Mouse (Mus musculus) C2C12 (cell line): Measurements from ENCODE around the gene Myt1.

ENCODE experiments used
- CEBPB ChIP-seq: IDR thresholded peaks from one replicate; pipeline ENCODE4 v1.6.1; 2011; ENCODE audit warnings: low read depth, mild to moderate bottlenecking, control low read depth, moderate library complexity
- CTCF ChIP-seq: IDR thresholded peaks from one replicate; pipeline ENCODE4 v1.5.1; 2011; ENCODE audit not compliant: control insufficient read depth, insufficient read depth, insufficient read length
- MAX ChIP-seq: IDR thresholded peaks from one replicate; pipeline ENCODE4 v1.6.1; 2011; ENCODE audit warnings: mild to moderate bottlenecking, control low read depth
- MYOG ChIP-seq: IDR thresholded peaks from one replicate; pipeline ENCODE4 v1.6.1; 2011; ENCODE audit not compliant: control insufficient read depth, insufficient read length; ENCODE audit errors: extremely low read depth
- USF1 ChIP-seq: IDR thresholded peaks from one replicate; pipeline ENCODE4 v1.6.1; 2011; ENCODE audit warnings: low read depth, mild to moderate bottlenecking, control low read depth, moderate library complexity

DNA sequence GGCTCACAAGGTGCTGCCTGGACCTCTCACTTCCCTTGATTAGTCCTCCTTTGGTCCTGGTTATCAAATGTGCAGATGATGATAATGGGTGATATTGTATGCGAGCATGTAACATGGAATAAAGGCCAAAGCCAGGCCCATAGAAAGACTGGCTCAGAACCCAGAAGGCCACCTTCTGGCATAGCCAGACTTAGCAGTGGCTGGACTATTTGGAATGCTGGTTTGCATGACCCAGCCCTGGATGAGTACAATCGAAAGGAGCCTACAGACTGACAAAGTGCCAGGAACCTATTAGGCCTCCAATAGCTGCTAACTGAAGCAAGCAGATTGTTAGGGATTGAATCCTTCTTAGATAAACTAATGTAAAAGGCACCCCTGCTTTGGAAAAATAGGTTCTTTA lies 6.3 kb downstream of the Myt1 start:
- TF ChIP-seq CTCF (no peak), MAX (no peak), USF1 (no peak), CEBPB (no peak), MYOG (no peak)
